Mouse (Mus musculus) adrenal gland (tissue): ENCODE results near the gene Bcar1.

Experiments
- intact Hi-C: fragments of 180-260 bp; cut with DNase I; formaldehyde crosslinking; loops from one replicate; pipeline ENCODE4 v1.15.1; 2025
- long read RNA-seq, 2 experiments: library from polyadenylated mRNA; unstranded; transcript quantifications; one replicate each; pipeline ENCODE4 v2.0.0; 2020; ENCODE audit warnings: borderline replicate concordance in 1 of 2; ENCODE audit not compliant: insufficient replicate concordance in 1 of 2

Gene Bcar1
- long read RNA-seq, experiment 1, transcript Bcar1-203 (7 exons, 3,116 nt) = minor isoform, 6 of 51 reads
- long read RNA-seq, experiment 1, transcript Bcar1-201 (7 exons, 3,142 nt) = major isoform, 14 of 51 reads
- long read RNA-seq, experiment 1, partial matches to known transcripts = 28 of 51 reads
- long read RNA-seq, experiment 1, other reads (novel, unspliced or antisense) = 0 of 51 reads
- long read RNA-seq, experiment 2, transcript Bcar1-201 (7 exons, 3,142 nt) = major isoform, 11 of 38 reads
- long read RNA-seq, experiment 2, transcript Bcar1-203 (7 exons, 3,116 nt) = minor isoform, 7 of 38 reads
- long read RNA-seq, experiment 2, partial matches to known transcripts = 18 of 38 reads
- long read RNA-seq, experiment 2, other reads (novel, unspliced or antisense) = 1 of 38 reads

DNA sequence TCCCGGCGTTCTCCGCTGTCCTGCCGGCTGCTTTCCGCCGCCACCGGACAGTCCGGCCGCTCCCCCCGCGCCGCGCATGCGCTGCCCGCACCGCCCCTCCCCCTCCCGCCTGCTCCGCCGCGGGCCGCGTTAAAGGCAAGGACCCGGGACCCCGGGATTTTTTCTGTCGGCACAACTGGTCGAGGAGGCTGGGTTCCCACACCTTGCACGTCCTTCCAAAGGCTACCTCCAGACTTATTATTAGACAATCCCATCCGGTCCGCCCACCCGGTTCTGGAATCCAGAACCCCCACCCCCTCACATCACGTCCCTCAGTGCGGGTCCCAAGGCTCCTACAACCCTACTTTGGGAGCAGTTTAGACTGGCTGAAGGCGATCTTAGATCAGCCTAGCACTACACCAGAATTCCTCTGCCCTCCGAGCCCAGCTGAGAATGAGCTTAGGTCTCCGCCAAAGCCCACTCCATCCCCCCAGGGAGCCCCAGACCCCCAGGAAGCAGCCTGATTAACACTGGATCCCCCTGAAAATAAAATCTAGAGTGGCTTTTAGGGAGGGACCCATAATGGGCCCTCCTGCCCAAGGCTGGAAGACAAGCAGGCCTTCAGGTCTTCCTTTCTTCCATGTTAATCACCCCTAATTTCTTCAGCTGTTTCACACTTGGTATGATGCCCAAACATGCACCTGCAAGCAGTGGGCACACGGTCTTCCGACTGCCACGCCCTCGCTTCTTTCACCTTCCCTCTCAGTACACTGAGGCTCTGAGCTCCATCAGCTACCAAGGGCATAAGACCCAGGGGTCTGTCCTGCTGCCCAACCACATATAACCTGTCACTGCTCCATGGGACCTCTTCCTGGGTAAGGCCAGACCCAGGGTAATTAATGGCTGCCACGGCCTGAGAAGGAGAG, at the start of gene Bcar1:
Gene Bcar1 (minus strand): TSS at position 18 of the 905 bp plus-strand sequence.
- intact Hi-C loops = loop anchor here (5.0 kb wide), 1 partner anchor 43 kb away; no protein-coding TSS in a partner anchor

- intact Hi-C loops = loop anchor here (5.0 kb wide), 2 partner anchors 47 to 62 kb away; partner anchors contain the start of gene Bcar1
Measured at GRCm38 (mm10) chr8:111789639-111790038, 46.0 kb upstream of the Bcar1 start.

DNA sequence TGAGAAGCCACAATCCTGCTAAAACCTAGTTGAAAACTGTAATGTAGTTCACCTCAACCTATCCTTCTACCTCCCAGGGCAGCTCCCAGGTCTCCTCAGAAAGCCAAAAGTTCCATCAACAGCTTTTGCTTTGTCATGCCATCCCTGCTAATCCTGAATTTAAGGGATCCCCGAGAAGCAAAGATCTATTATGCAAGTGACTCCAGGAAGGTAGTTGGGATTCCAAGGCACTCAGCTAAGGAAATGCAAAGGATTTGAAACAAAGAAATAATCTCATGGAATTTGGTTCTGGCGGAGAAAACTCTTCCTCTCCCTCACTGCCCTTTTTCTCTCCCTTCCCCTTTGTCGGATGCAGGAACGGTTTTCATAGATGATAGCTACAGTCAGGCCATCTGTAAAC, 45.6 kb upstream of the Bcar1 start:
- intact Hi-C loops = loop anchor here (5.0 kb wide), 2 partner anchors 47 to 62 kb away; partner anchors contain the start of gene Bcar1

DNA sequence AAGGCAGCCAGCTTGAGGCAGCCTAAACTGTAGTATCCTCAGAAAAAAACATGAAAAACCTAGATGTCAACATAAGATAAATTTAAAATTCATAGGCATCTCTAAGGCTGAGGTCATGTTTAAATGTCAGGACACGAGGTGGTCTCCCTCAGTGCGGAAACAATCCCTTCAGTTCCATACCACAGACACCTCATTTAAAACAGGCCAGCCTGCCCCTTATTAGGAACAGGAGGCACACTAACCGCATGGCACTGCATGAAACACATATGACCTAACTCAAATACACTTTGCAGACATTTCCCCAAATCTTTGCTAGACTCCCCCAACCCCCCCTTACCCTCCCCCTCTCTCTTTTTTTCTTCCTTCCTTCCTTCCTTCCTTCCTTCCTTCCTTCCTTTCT, 44.9 kb upstream of the Bcar1 start:
- intact Hi-C loops = loop anchor here (5.0 kb wide), 2 partner anchors 46 to 61 kb away; partner anchors contain the start of gene Bcar1

DNA sequence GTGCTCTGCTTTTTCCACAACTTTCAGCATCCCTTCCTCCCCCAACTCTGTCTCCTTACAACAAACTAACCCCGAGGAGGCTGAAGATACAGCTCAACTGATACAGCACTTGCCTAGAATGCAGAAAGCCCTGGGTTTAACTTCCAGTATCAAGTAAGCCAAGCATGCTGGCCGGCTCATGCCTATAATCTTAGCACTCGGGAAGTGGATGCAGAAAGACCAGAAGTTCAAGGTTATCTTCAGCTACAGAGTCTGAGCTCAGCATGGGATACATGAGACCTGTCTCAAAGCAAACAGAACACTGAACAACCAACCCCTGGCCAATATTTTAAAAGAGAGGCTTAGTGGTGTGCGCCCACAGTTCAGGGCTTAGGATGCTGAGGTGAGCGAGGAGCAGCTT, 44.5 kb upstream of the Bcar1 start:
- intact Hi-C loops = loop anchor here (5.0 kb wide), 2 partner anchors 46 to 61 kb away; partner anchors contain the start of gene Bcar1

- intact Hi-C loops = loop anchor here (5.0 kb wide), 2 partner anchors 45 to 60 kb away; partner anchors contain the start of gene Bcar1
Measured at GRCm38 (mm10) chr8:111787683-111788082, 44.1 kb upstream of the Bcar1 start.

- intact Hi-C loops = loop anchor here (5.0 kb wide), 2 partner anchors 45 to 60 kb away; partner anchors contain the start of gene Bcar1
Measured at GRCm38 (mm10) chr8:111786701-111787588, 43.3 kb upstream of the Bcar1 start.

- intact Hi-C loops = loop anchor here (5.0 kb wide), 2 partner anchors 44 to 59 kb away; partner anchors contain the start of gene Bcar1
Measured at GRCm38 (mm10) chr8:111786116-111786515, 42.5 kb upstream of the Bcar1 start.

DNA sequence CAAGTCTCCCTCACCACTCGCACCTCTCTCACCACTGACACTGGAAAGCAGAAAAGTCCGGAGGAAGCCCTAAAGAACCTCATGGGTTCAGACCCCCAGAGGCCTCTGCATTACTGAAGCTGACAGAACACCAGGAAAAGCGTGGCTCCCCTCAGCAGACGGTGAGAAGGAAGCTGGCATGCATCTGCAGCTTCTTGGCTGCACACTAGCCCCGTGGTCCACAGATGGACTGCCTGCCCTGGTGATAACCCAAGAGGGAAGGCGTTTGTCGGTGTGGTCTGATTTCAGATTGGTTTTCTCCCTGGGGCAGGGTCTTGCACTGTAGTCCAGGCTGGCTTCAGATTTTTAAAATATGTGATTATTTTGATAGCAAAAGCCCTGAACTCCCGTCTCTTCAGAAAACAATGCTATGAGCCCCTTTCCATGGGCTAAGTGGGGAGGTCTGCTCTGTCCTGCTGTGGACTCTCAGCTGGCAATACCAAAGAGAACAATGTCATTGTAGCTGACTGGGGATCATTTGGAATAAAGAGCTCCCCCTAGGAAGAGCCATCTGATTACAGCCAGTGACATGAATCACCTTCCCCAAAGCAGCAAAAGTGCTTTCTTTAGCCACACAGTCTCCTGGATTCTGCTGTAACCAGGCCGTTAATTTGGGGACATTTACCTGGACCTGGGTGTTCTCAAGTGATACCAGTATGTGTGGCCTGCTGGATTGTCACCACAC, 39.2 kb upstream of the Bcar1 start:
- intact Hi-C loops = no loop called here

GRCm38 (mm10) chr8:111782161-111782560, 38.6 kb upstream of the Bcar1 start:
- intact Hi-C loops = no loop called here

- intact Hi-C loops = no loop called here
Measured at GRCm38 (mm10) chr8:111780697-111781424, 37.3 kb upstream of the Bcar1 start.

DNA sequence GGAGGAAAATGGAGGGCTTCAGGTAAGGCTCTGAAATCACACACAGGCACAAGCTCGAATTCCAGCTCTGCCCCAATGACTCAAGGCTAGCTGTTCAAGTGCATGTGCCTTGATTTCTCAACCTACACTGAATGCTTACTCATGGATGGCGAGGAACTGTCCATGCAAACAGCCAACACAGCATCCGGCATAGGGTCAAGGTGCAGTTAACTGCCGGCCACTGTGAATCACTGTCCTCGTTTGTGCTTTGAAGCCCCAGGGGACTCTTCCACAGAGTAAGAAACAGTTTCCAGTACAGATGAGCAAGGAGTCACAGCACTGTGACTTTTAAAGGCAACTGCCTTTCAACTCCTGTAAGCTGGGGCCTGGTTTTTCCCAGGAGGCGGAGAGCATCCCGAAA, 36.1 kb upstream of the Bcar1 start:
- intact Hi-C loops = no loop called here

DNA sequence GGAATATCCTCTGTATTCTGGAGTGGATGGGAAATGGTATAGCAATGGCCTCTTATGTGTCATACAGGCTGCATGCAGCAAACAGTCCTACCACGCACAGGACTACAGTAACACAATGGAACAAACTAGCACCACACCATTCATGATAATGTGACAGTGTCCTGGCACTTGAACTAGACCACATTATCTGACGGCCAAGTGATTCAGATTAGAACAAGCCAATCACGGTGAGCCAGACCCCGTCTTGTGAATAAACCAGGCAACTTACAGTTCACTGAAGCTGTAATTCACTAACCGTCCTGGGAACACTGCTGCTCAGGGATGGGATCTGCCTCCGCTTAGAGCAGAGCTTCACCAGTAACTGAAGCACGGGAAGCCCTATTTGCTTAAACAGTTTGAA, 35.2 kb upstream of the Bcar1 start:
- intact Hi-C loops = no loop called here

DNA sequence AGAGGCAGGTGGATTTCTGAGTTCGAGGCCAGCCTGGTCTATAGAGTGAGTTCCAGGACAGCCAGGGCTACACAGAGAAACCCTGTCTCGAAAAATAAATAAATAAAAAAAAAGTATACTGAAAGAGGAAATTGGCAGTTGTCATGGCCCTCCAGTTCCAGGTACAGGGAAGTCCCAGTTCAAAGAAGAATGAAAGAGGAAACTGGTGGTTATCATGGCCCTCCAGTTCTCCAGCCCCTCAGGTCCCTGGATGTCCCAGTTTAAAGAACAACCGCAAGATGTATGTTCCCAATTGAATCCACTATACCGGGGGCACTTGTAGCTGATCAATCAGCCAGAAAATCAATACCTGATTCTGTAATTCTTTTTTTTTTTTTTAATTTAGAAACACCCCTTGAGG, 32.9 kb upstream of the Bcar1 start:
- intact Hi-C loops = no loop called here

GRCm38 (mm10) chr8:111775766-111776165, 32.2 kb upstream of the Bcar1 start:
- intact Hi-C loops = no loop called here

GRCm38 (mm10) chr8:111773476-111773875, 29.9 kb upstream of the Bcar1 start:
- intact Hi-C loops = no loop called here

DNA sequence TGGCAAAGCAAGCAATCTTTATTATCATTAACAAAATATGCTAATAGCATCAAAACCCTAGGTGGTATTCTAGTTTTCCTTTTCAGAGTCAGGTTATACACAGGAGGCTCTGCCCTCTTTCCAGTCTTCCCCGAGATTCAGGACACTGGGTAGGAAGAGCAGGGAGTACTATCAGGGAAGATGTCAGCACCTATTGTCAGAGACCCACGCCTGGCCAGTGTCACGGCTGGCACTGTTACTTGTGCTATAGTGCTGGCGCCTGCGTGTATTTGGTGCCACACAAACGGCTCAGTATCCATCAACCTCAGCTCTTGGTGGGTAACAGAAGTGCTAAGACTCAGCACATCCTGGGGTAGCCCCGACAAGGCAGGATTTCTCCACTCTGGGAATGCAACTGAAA, 29.4 kb upstream of the Bcar1 start:
- intact Hi-C loops = no loop called here

DNA sequence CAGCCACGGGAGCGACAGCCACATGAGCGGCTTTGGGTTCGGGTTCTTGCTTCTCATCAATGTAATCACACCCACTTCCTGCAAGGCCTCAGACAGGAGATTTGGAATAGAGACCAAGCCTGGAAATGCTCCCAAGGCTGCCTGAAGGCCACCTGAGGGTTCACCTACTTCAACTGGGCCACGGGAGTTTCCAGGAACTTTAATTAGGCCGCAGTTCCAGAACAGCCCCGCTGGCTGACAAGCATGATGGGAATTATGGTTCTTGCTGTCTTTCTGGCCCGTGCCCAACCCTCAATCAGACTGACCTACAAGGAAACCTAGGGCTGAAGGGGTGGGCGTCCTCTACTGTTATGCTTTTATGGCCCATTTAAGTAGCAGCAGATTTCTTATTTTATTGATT, 28.5 kb upstream of the Bcar1 start:
- intact Hi-C loops = no loop called here

- intact Hi-C loops = no loop called here
Measured at GRCm38 (mm10) chr8:111771625-111772020, 28.0 kb upstream of the Bcar1 start.
